Mouse (Mus musculus) brain, embryonic 14.5 days (tissue): Measurements from ENCODE around the gene Cd6.

Experiments
- CTCF ChIP-seq: fragments of 200-500 bp; IDR thresholded peaks from 2 replicates; pipeline ENCODE4 v1.5.1; 2012; ENCODE audit warnings: inconsistent platforms, mild to moderate bottlenecking, moderate library complexity, borderline replicate concordance; ENCODE audit not compliant: insufficient read depth, insufficient read length; ENCODE audit errors: extremely low read depth
- POLR2A ChIP-seq: fragments of 200-500 bp; IDR thresholded peaks from 2 replicates; pipeline ENCODE4 v1.6.1; 2012; ENCODE audit warnings: mild to moderate bottlenecking, inconsistent platforms, borderline replicate concordance; ENCODE audit not compliant: poor library complexity, insufficient read depth, insufficient read length, severe bottlenecking; ENCODE audit errors: extremely low read depth

DNA sequence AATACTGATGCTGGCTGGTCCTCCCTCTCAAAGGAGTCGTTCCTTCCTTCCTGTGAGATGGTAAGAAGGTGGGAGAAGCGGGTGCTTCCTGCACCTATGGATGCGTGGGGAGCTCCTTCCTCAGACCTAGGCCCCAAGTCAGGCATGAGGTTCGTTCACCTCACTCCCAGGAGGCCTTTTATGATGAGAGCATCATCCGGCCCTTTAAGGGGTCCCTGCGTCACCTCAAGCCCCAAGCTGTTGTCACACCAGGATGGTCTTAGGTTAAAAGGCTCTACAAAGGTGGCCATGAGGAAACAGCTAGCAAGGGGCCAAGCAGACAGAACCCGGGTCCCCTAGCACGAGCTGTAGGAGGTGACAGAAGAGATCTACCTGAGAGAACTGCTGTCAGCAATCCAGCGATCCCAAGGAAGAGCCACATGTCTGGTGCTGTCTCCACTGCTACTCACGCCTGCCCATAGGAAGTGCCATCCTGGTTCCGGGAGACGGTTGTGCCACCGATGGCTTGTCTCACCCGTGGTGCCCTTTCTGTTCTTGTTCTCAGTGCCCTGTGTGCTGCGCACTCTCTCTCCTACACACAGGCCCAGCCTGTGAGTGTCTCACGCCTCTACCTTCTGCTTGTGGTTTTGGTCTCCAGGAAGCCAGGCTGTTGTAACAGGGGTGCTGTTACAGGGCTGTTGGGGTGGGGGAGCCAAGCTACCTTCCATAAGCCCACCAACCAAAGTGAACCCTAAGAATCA, at the start of gene Cd6:
- TF ChIP-seq CTCF = no peak
- no peak for TF ChIP-seq POLR2A
